Mouse (Mus musculus): ENCODE measurements at regions not wholly inside any gene's neighbourhood (a gene's known extent, or its start where the extent isn't known, plus 50 kb on each side); places are given as distances from the start of the nearest gene placed in this dataset.

DNA sequence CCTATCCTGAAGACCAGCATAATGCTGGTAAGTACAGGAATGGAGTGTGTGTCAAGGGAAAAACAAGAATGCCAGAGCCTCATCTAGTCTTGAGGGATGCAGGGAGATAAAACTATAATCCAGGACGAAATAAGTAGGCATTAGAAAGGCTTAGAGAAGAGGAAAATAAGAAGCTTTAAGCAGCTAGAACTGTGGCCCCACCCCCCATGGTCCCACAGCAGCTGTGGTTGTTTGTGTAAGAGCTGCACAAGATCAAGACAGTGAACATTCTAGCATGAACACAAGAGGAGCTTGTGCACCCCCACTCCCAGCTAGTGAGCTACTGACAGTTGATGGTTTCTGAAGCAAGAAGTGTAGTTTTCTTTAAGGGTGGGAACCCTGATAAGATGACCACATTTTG lies 315.9 kb downstream of the Tmem135 start:
- DNase-seq: no peak

DNA sequence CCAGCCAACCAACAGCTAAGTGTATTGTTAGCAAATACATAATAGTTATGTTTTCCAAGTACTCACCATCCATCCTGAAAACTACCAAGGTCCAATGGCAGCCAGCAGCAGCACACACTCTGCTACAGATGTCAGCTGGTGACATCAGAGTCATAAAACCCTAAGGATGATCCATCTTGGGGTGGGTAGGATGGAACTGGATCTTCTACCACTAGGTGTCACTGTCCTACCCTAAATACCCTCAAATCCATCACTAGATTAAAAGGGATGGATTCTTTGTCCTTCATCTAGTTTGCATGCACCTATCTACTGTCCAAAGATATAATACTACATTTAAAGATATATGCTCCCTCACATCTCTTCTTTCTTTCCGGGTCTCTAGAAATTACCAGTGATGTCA lies 317.7 kb downstream of the Tmem135 start:
- DNase-seq: peak; percentile 9

GRCm38 (mm10) chr7:89073939-89074690 lies 329.9 kb downstream of the Tmem135 start:
- DNase-seq: peak; percentile 22

- DNase-seq: no peak
Observed at GRCm38 (mm10) chr7:89070030-89070429, 334.0 kb downstream of the Tmem135 start.

- no peak for DNase-seq
Observed at GRCm38 (mm10) chr7:89064462-89064861, 339.6 kb downstream of the Tmem135 start.

DNA sequence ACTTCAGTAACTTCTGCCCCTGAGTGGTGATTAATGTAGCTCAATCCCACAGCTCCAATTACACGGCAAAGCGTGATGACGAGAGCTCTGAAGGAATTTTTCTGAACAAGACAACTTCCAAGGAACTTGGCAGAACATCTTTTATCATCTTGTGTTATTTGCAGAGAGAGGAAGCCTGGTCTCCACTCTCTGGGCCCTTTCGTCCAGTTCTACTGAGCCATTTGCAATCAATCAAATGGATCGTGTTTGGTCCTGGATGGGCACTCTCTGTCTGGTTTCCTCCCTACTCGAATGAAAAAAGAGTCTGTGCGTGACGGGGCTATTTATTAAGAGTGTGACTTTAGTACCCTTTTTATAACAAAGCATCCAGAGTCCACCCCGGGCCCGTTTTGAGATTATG lies 340.4 kb downstream of the Tmem135 start:
- no peak for DNase-seq

DNA sequence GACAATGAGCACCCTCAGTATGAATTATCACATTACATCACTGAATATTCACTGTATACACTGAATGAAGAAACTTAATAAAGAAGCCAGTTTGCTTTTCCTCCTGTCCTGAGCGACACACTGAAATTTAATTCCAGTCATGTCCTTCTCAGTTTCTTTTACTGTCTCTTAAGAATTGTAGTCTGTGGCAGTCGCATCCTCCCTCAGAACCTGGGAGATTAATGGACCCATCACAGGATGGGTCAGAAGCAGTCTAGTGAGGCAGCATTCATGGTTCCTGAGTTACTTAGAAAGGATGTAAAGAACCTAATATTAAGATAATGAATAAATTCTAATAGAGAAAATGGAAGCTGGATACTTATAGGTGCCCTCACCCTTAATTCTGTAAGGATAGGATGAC lies 349.5 kb downstream of the Tmem135 start:
- no peak for DNase-seq

- DNase-seq: peak; percentile 2
Observed at GRCm38 (mm10) chr7:89051240-89051639, 352.8 kb downstream of the Tmem135 start.

- DNase-seq: no peak
Observed at GRCm38 (mm10) chr7:89046405-89047217, 357.4 kb downstream of the Tmem135 start.

DNA sequence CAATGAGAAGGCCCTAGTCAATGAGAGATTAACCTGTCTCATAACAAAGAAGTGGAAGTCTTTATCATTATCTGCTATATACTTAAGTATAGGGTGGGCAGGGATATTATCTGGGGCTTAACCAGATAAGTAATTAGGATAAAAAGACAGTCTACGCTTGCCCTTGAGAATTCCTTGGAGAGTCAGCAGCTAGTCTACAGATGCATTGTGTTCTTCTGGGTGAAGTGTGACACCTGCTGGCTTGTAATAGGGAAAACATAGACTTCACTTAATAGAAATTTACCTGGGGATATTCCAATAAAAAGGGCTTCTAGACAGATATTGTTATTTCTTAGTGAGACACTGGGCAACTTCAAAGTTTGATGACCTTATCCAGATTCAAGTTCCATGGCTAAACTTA lies 361.0 kb downstream of the Tmem135 start:
- DNase-seq: no peak

GRCm38 (mm10) chr7:89041287-89041686 lies 362.7 kb downstream of the Tmem135 start:
- no peak for DNase-seq

GRCm38 (mm10) chr7:89040139-89040538 lies 363.9 kb downstream of the Tmem135 start:
- DNase-seq: no peak

- no peak for DNase-seq
Observed at GRCm38 (mm10) chr7:89035138-89035996, 368.7 kb downstream of the Tmem135 start.

DNA sequence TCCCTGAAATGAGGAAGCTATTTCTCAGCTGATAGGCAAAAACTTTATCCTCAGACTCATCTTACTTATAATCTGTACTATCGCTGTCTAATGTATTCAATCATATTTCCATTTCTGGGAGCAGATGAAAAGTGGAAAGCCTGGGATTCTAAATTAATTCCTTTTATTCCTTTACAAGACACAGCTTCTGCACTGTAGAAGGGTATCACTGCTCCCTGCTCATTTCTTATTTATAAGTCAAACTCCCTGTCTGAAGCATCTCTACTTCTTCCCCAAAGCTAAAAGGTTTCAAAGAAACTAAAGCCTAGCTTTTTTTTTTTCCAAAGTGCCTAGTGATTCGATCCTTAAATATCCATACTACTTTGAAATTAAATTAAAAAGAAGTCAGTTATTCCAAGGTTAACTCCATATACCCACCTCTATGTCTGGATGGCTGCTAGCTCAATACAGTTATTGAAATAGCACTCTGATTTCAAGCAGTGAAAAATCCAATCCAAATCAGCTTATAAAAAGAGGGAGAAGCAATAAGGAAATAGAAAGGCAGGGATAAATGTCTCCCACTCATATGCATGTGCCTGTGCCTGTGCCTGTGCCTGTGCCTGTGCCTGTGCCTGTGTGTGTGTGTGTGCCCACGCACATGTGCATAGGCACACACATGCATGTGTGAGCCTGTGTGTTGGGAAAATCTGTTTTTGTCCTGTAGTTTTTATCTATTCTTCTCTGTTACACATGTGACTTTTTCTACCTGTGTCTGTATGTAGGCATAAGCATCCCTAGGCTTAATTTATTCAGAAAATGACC lies 380.6 kb downstream of the Tmem135 start:
- DNase-seq: no peak

- no peak for DNase-seq
Observed at GRCm38 (mm10) chr7:88998815-88999392, 405.1 kb downstream of the Tmem135 start.

DNA sequence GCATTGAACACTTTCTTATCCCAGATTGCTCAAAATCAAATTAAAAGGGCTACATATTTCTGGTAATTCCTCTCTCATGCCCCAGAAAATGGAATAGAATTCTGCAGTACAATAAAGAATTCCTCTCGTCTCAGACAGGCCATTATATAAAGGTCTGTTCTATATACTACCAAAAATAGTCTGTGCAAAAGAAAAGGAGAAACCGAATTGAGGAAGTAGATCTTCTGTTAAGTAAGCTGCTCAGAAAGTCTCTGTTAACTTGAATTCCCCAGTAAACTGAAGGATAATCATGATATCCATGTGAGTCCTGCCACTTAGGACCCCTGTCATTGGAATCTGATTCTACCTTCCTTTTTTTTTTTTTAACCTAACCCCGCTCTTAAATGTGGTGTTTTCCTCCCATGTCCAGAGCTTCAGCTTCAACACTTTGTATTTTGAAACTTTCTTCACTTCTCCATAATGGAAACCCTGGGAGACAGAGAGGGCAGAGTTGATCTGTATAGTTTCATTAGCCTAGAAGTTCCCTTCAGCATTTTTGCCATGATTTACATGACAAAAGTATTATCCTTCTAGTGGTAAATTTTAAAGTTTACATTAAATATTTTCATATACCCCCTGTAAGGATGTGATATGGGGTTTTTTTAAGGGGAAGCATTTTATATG lies 406.1 kb downstream of the Tmem135 start:
- no peak for DNase-seq

- no peak for DNase-seq
Observed at GRCm38 (mm10) chr7:88974436-88974835, 429.6 kb downstream of the Tmem135 start.

- DNase-seq: no peak
Observed at GRCm38 (mm10) chr7:88960841-88961240, 443.2 kb downstream of the Tmem135 start.

DNA sequence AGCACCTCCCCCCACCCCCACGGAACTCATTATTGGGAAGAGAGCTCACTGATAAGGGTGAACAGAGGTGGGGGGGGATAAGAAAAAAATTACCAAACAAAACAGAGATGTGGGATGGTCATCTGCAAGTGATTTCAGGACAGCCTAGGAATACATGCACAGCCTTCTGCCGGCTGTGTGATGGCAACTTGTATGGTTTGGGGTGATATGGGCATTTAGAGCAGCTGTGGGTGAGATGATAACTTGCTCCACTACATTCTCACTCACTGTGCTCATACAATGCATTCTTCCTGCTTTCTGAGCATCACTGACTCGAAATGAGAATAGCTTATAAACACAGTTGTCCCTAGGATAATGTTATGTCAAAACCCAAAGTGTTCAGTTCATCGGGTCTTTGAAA lies 443.8 kb downstream of the Tmem135 start:
- no peak for DNase-seq

GRCm38 (mm10) chr7:88959332-88960124 lies 444.5 kb downstream of the Tmem135 start:
- DNase-seq: no peak

Measured in adrenal gland, postnatal 10 days (tissue).